Mouse (Mus musculus): ENCODE measurements around the gene Snrpg. TPM values are rescaled to one million over a fixed set of nuclear protein-coding genes. Genes with fewer than 3 reads are reported as not detected.

The Snrpg gene
- polyA plus RNA-seq, 1 experiment from 2014 or later = 479 TPM

- WGBS = under 1% methylated on average over 62 of the region's 62 CpGs
- Histone ChIP-seq H3K9ac (peak within 1 kb of the TSS; percentile 99), H3K27ac (peak within 1 kb of the TSS; percentile 100), H3K4me2 (peak within 1 kb of the TSS; percentile 81), H3K27me3 (no peaks in the 10 kb centered on the region), H3K9me3 (no peaks in the 10 kb centered on the region), H3K36me3 (peaks cover 3% of the 10 kb centered on the region; the same call in 1 of the 2 replicates), H3K4me3 (peak within 1 kb of the TSS; percentile 83), H3K4me1 (replicated peaks) (peaks cover 30% of the 10 kb centered on the region)
- ATAC-seq (ENCODE audit: low FRiP score) = peak; percentile 97
Measured at GRCm38 (mm10) chr6:86404100-86404861, 33.2 kb downstream of the Snrpg start, which contains the start of gene Tia1. Gene Tia1 (plus strand): TSS chr6:86404219.

DNA sequence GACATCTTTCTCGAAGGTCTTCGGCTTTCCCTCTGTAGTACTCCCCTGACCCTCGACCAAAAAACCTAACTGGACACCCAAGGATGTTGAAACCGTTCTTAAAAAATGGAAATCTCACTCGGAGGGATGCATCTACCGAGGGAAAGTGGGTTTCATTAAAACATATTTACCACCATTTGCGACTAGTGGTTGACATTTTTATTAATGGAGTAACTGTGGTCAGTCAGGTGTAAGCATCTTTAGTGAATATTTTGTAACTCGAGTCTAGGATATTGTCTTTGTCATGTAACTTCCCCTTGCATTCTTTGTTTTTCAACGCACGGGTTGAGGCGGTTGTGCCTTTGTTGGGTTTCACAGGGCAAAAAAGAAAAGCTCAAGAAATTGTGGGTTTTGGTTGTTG is 33.9 kb downstream of the Snrpg start:
- under 1% methylated on average over 11 of the region's 11 CpGs for WGBS
- no peak for ATAC-seq (ENCODE audit: low FRiP score)

DNA sequence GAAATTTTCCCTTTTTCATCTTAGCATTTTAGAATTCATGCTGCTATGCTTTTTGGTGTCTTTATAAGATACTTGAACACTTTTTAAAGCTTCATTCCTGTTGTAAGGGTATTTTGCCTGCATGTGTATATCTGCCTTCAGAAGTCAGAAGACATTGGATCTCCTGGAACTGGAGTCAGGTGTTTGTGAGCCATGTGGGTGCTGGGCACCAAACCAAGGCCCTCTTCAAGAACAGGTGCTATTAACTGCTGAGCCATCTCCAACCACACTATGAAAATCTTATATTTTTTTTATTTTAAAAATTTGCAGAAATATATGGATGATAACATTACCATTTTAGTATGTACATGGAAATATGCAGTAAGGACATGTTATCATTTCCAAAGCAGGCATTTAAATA is 35.2 kb downstream of the Snrpg start:
- Histone ChIP-seq H3K36me3 (peaks cover 3% of the 10 kb centered on the region; the same call in 1 of the 2 replicates), H3K27ac (no peak overlapping the region), H3K4me3 (peak overlapping the region; percentile 83), H3K9me3 (no peaks in the 10 kb centered on the region), H3K4me1 (replicated peaks) (peaks cover 38% of the 10 kb centered on the region), H3K4me2 (peak overlapping the region; percentile 81), H3K27me3 (no peaks in the 10 kb centered on the region), H3K9ac (0 out of 2 replicates have a peak overlapping the region, but pooled peaks have one; percentile 46)
- no peak for ATAC-seq (ENCODE audit: low FRiP score)

More for the DNA sequence above, 33.9 kb downstream of the Snrpg start:
- Histone ChIP-seq H3K9ac (peak overlapping the region; percentile 99), H3K4me1 (replicated peaks) (peaks cover 36% of the 10 kb centered on the region), H3K9me3 (no peaks in the 10 kb centered on the region), H3K27ac (peak overlapping the region; percentile 100), H3K36me3 (peaks cover 3% of the 10 kb centered on the region; the same call in 1 of the 2 replicates), H3K27me3 (no peaks in the 10 kb centered on the region), H3K4me2 (peak overlapping the region; percentile 81), H3K4me3 (peak overlapping the region; percentile 83)

DNA sequence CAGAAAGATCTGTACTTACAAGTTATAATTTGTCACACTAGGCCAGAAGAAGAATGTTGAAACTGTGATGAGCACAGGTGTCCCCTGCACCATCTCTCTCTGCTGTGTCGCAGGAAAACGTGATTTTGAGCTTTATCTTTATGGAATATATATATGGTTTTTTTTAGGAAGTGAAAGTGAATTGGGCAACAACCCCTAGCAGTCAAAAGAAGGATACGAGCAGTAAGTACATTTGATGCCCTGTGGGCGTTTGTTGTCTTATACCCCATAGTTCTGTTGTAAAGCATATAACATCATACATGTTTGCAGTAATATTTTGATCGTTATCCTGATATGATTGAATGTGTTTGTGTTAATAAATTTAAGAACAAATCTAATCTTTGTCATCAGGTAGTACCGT is 47.6 kb downstream of the Snrpg start:
- no peak overlapping the region for H3K9ac ChIP-seq
- H3K36me3 ChIP-seq = peaks cover 78% of the 10 kb centered on the region
- 94% methylated on average over 6 of the region's 6 CpGs for WGBS
- no peak for ATAC-seq (ENCODE audit: low FRiP score)
- H3K27ac ChIP-seq = no peak overlapping the region
- no peak overlapping the region for H3K4me2 ChIP-seq
- H3K9me3 ChIP-seq = no peaks in the 10 kb centered on the region
- H3K27me3 ChIP-seq = no peaks in the 10 kb centered on the region
- no peak overlapping the region for H3K4me3 ChIP-seq
- no peaks in the 10 kb centered on the region for H3K4me1 ChIP-seq (replicated peaks)

DNA sequence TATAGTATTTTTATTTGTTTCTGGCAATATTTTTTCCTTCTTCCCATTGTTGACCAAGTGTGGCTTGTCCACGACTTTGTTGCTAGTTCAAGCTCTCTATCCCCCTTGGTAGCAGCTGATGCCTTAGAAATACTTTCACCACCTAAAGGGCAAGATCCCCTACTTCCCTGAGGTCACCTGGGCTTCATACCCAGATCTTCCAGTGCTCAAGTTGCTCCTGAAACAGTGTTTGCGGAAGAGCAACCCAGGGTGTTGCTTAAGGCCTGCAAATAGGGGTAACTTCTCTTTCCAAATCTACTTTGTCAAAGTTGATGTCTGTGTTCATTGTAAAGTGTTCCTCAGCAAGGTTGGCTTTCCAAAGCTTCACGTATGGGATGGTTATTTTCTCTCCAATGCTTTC is 48.1 kb downstream of the Snrpg start:
- H3K27ac ChIP-seq = no peak overlapping the region
- H3K4me3 ChIP-seq = no peak overlapping the region
- no peak overlapping the region for H3K4me2 ChIP-seq
- no peaks in the 10 kb centered on the region for H3K4me1 ChIP-seq (replicated peaks)
- H3K36me3 ChIP-seq = peaks cover 77% of the 10 kb centered on the region
- no peaks in the 10 kb centered on the region for H3K9me3 ChIP-seq
- no peak overlapping the region for H3K9ac ChIP-seq
- WGBS = 91% methylated on average over 3 of the region's 3 CpGs
- ATAC-seq (ENCODE audit: low FRiP score) = no peak
- no peaks in the 10 kb centered on the region for H3K27me3 ChIP-seq

DNA sequence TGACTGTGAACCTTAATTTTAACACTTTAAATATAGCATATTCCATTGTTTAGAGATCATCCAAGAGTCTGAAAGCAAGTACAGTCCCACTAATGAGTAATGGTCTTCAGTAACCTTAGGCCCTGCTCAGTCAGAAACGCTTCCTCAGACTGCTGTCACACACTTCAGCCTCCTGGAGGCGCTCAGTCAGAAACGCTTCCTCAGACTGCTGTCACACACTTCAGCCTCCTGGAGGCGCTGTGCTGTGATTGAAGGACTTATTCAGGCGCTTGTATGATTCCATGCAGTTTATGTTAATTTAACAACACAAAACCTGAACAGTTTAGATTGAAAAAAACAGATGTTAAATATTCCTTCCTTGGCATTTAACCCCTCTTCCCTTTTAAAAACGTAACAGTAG is 49.4 kb downstream of the Snrpg start:
- Histone ChIP-seq H3K36me3 (peaks cover 84% of the 10 kb centered on the region), H3K9me3 (no peaks in the 10 kb centered on the region), H3K9ac (no peak overlapping the region), H3K4me2 (no peak overlapping the region), H3K27ac (no peak overlapping the region), H3K4me3 (no peak overlapping the region), H3K4me1 (replicated peaks) (no peaks in the 10 kb centered on the region), H3K27me3 (no peaks in the 10 kb centered on the region)
- 77% methylated on average over 6 of the region's 6 CpGs for WGBS
- no peak for ATAC-seq (ENCODE audit: low FRiP score)

DNA sequence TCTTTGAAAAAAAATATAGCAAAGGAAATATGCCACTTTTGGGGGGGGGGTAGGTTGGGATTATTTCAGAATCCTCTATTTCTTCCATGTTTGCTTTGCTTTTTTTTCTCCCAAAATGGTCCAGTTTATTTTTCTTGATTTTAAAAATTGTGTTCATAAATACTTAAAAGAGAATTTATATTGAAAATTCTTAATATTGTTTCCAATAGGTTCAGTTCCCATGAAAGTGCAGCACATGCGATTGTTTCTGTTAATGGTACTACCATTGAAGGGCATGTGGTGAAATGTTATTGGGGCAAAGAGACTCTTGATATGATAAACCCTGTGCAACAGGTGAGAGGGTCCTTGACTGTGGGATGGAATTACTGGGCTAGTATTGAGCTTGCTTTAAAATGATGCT is 55.3 kb downstream of the Snrpg start, which contains the start of gene Gm44790:
Gene Gm44790, plus strand, starts transcription at position 301 of the 400 bp plus-strand sequence.
- H3K4me1 ChIP-seq (replicated peaks) = no peaks in the 10 kb centered on the region
- no peaks in the 10 kb centered on the region for H3K9me3 ChIP-seq
- ATAC-seq (ENCODE audit: low FRiP score) = no peak
- no peaks in the 10 kb centered on the region for H3K27me3 ChIP-seq
- no peak within 1 kb of the TSS for H3K9ac ChIP-seq
- peaks cover 82% of the 10 kb centered on the region for H3K36me3 ChIP-seq
- H3K4me3 ChIP-seq = no peak within 1 kb of the TSS
- 98% methylated on average over 1 of the region's 1 CpGs for WGBS
- H3K27ac ChIP-seq = no peak within 1 kb of the TSS
- H3K4me2 ChIP-seq = no peak within 1 kb of the TSS

Other genes with a start within 250 kb of the Snrpg start
- 9.5 and 9.6 TPM in 2 replicates for gene Tgfa, start 176.1 kb upstream of the Snrpg start, polyA plus RNA-seq (2015; fragmentation: Nextera tagmentation; extraction: Ambion mirVana)
- gene Fam136a, start 5.7 kb upstream of the Snrpg start, polyA plus RNA-seq (2015; fragmentation: Nextera tagmentation; extraction: Ambion mirVana) = 115 and 123 TPM in 2 replicates
- 110 and 114 TPM in 2 replicates for gene Pcyox1, start 25.9 kb downstream of the Snrpg start, polyA plus RNA-seq (2015; fragmentation: Nextera tagmentation; extraction: Ambion mirVana)
- 359 and 370 TPM in 2 replicates for gene Tia1, start 32.9 kb downstream of the Snrpg start, polyA plus RNA-seq (2015; fragmentation: Nextera tagmentation; extraction: Ambion mirVana)
- 0.52 TPM in 1 of 2 replicates, not detected in the other for gene Gm44790, start 55.4 kb downstream of the Snrpg start, polyA plus RNA-seq (2015; fragmentation: Nextera tagmentation; extraction: Ambion mirVana)
- gene C87436, start 67.1 kb downstream of the Snrpg start, polyA plus RNA-seq (2015; fragmentation: Nextera tagmentation; extraction: Ambion mirVana) = 25.7 and 28.0 TPM in 2 replicates
- gene Pcbp1, start 155.0 kb downstream of the Snrpg start, polyA plus RNA-seq (2015; fragmentation: Nextera tagmentation; extraction: Ambion mirVana) = 268 and 333 TPM in 2 replicates

All from hindbrain, embryonic 13.5 days (tissue).